Mouse (Mus musculus) Muller cell, postnatal 12 days (primary cell): Measurements from ENCODE around the gene Gm9008.
"Not testable (repeated sequence)": the region's sequence is repeated elsewhere in the genome, so short reads cannot be mapped to it uniquely, and the experiment has no call there.

Source experiments
- DNase-seq: peaks from one replicate; pipeline ENCODE4 v3.0.0-alpha.2; 2015; ENCODE audit errors: inconsistent ontology term

Gene Gm9008

DNA sequence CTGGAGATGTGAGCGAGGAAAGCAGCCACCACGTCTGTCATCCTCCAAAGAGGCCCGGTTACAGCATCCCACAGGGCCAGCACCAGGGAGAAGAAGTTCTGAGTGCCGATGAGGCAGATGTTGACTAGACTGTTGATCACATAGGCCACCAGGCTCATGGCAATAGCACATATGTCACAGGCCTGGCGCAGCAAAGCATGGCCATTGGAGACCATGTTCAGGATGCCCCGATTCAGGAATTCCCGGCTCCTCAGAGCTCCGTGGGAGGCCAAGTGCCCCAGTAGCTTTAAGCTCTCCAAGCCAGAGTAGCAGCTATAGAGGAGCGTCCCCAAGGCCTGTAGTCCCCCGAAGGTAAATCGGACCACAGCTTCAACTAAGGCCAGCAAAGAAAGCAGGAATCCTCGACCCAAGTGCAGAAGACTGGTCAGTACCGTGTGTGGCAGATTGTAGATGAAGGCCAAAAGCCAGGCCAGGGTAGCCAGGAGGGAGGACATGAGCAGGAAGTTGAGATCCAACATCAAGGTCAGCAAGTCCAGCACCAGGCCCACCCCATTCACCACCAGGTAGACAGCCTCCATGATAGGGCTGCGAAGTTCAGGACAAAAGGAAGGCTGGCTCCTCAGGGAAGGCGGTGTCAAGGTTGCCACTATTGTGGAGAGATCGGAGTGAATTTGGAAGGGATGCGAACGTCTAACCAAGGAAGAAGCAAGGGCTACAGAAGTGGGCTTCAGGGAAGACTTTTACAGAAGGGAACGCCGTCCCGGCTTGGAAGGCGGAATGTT is at the start of gene Gm9008:
Gm9008 (minus strand) TSS at position 731 of the 782 bp plus-strand sequence.
- not testable (repeated sequence) for DNase-seq

DNA sequence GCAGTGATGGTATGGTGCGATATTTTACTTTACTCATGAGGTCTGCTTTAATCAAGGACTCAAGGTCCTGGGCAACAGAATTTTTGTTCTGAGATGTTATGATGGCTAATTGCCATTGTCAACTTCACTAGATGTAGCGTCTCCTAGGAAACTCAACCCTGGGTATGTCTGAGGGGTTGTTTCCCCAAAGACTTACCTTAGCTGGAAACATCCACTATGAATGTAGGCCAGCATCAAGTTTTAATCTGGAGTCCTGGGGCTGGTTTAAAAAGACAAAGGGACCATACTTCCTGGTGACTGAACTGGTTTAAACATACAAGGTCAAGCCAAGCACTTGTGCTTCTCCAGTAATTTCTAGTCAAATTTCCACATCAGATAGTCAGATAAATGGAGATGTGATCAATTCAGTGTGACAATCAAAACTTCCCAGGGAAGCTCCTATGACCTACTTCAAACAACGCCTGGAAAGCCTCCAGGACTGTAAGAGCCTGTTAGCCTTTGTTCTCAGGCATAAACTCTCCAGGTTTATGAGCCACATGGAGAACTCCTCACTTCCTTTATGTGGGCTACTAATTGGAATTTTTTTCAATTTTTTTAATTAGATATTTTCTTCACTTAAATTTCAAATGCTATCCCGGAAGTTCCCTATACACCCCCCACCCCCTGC is 24.5 kb upstream of the Gm9008 start:
- peak; percentile 84 for DNase-seq

DNA sequence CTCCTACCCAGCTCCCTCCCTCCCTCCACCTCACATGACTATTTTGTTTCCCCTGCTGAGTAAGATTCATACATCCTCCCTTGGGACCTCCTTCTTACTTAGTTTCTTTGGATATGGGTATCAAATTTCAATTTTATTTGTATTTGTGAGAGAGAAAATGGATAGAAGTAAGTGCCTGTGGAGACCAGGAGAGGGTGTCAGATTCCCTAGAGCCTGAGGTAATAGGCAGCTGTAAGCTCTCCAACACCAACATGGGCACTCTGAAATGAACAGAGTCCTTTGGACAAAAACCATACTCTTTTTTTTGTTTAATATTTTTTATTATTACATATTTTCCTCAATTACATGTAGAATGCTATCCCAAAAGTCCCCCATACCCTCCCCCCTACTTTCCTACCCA is 12.6 kb upstream of the Gm9008 start:
- DNase-seq: no peak

DNA sequence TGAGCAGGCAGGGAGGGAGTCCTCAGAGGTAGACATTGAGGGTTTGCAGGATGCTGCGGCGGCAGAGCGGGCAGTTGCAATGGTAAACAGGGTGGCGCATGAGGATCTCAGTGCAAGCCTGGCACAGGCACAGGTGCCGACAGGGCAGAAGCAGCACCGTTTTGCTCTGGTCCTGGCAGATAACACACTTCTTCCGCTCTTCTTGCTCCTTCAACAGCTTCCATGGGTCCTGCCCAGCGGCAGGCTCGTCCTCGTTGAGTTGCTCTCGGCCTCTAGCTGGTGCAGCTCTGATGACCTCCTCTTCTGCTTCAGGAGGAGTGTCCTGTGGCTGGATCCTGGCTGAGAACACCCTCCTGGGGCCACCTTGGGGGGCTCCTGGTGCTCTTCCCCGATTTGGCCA is 1.2 kb downstream of the Gm9008 start:
- DNase-seq: not testable (repeated sequence)

DNA sequence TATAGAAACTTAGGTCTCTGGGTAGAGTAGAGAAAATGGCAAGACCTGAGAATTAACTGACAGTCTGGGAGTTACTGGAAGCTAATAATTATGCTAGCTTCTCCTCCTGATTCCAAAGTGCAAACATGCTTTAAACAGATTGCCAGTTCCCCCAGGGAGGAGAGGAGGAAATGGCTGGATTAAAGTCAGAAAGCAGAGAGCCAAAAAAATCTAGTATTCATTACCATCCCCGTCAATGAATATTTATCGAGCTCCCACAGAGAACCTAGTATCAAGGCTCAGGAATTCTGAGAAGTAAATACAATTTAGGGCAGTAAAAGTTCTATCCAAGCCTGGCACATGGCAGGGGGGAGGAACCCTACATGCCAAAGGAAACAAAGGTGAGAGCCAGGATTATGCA is 29.4 kb downstream of the Gm9008 start:
- DNase-seq: no peak
